In the genomic region with DNA sequence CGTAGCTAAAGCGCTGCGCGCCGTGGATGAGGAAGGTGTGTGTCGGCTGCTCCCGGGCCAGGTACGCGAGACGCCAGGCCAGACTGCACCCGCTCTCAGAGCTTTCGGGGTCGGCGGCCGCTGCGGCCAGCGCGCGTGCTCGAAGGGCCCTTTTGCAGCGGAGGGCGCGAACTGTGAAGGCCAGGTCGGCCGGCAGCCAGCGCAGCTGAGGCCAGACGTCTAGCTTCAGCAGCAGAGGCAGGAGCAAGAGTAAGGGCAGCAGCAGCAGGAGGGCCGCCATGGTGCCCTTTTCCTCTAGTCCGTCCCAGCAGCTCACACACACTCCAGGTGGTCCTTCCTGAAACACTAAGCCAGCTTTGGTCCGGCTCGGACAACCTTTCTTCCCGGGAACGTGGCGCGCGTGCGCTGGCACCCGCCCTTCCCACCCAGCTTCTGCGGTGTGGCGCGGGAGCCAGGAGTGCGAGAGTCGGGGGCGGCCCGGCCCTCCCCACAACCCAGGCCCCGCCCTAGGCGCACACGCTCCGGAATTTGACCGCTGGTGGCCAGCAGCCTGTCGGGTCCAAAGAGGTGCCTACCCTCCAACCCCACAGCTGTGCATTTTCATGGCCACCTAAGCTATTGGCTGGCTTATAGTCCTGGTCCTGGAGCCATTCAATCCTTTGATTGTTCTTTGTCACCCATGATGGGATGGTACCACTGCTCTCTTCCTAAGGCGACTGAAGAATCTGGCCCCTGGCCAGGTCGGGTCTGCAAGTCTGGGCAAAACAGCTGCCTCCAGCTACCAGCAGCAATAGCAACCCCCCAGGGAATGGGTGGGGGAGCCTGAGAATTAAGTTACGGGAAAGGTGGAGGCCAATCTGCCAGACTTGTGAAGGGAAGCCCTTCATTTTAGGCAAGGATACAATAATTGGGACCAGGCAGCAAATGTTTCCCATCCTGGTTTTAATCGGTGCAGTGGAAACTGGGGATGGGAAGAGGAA, we compare ENCODE assay signal across 8 mouse cellular contexts. TPM values are rescaled to one million over a fixed set of nuclear protein-coding genes. Genes with fewer than 3 reads are reported as not detected.
DNase-seq lines count a peak whose midpoint lies in the region; ATAC-seq and TF ChIP-seq lines count a peak whose summit lies in the region.

Slc27a3 (minus strand) TSS at position 428 of the 980 bp plus-strand sequence.

- no peak for TF ChIP-seq EP300 in liver, postnatal 0 days (IDR thresholded peaks at IDR 0.05; ENCODE audit: low read depth)

- 3% methylated on average over 54 of the region's 55 CpGs for WGBS in spleen, adult 2 months
- WGBS in heart, embryonic 10.5 days = 1% methylated on average over 55 of the region's 55 CpGs
- under 1% methylated on average over 52 of the region's 55 CpGs for WGBS in kidney, embryonic 14.5 days
- WGBS in liver, postnatal 0 days (ENCODE audit: insufficient replicate concordance) = 4% methylated on average over 52 of the region's 55 CpGs

- peak within 1 kb of the TSS; percentile 98 for H3K4me2 ChIP-seq in kidney, embryonic 14.5 days (replicated peaks; ENCODE audit: low read depth, low read length)
- H3K4me2 ChIP-seq in liver, postnatal 0 days (ENCODE audit: low read depth, low read length) = peak within 1 kb of the TSS; percentile 81

- peaks cover 13% of the 10 kb centered on the region for H3K4me1 ChIP-seq in spleen, adult 2 months (ENCODE audit: control insufficient read depth, insufficient read depth, insufficient read length)
- peaks cover 54% of the 10 kb centered on the region for H3K4me1 ChIP-seq in heart, embryonic 10.5 days
- H3K4me1 ChIP-seq in kidney, embryonic 14.5 days (ENCODE audit: control insufficient read depth, insufficient read depth, low read length) = peaks cover 16% of the 10 kb centered on the region
- peaks cover 20% of the 10 kb centered on the region for H3K4me1 ChIP-seq in liver, postnatal 0 days (ENCODE audit: insufficient read depth)

- DNase-seq in spleen, adult 2 months (ENCODE audit: low read depth in 1 of 2, low spot score in 2 of 2) = no peak
- no peak for DNase-seq in spleen, postnatal 14 days (ENCODE audit: low spot score in 2 of 2)
- DNase-seq in embryo, embryonic 9.5 days (ENCODE audit: extremely low spot score) = peak; percentile 82
- DNase-seq in heart, embryonic 10.5 days (ENCODE audit: low spot score) = no peak
- DNase-seq in liver, postnatal 0 days = peak; percentile 33
- peak; percentile 32 for DNase-seq in ovary, postnatal 10 days (ENCODE audit: low spot score)

- no peak for TF ChIP-seq POLR2A in spleen, adult 2 months (IDR thresholded peaks at IDR 0.05; ENCODE audit: low read depth, low read length)

- peaks cover 6% of the 10 kb centered on the region; the same call in 1 of the 2 replicates for H3K27me3 ChIP-seq in spleen, adult 2 months (ENCODE audit: control insufficient read depth, insufficient read depth, low read length)
- no peaks in the 10 kb centered on the region for H3K27me3 ChIP-seq in heart, embryonic 10.5 days (ENCODE audit: insufficient read depth, poor library complexity, severe bottlenecking)
- no peaks in the 10 kb centered on the region for H3K27me3 ChIP-seq in kidney, embryonic 14.5 days (ENCODE audit: control insufficient read depth, insufficient read depth, low read length)
- peaks cover 22% of the 10 kb centered on the region for H3K27me3 ChIP-seq in liver, postnatal 0 days (ENCODE audit: insufficient read depth, low read length)

- no peak for TF ChIP-seq CTCF in spleen, adult 2 months (IDR thresholded peaks at IDR 0.05; ENCODE audit: extremely low read depth, insufficient read depth, insufficient read length, insufficient replicate concordance)
- TF ChIP-seq CTCF in liver, postnatal 0 days (IDR thresholded peaks at IDR 0.05; ENCODE audit: low read depth) = no peak

- no peaks in the 10 kb centered on the region for H3K9me3 ChIP-seq in heart, embryonic 10.5 days
- no peaks in the 10 kb centered on the region; the same call in 1 of the 2 replicates for H3K9me3 ChIP-seq in kidney, embryonic 14.5 days (ENCODE audit: control insufficient read depth, low read length)
- no peaks in the 10 kb centered on the region for H3K9me3 ChIP-seq in liver, postnatal 0 days (ENCODE audit: low read length)

- peak; percentile 73 for ATAC-seq in kidney, embryonic 14.5 days (ENCODE audit: low FRiP score, low TSS enrichment)
- peak; percentile 33 for ATAC-seq in liver, postnatal 0 days
- no peak for ATAC-seq in erythroid progenitor cell, adult 5-6 weeks (replicated peaks; ENCODE audit: low FRiP score, poor library complexity, severe bottlenecking)

- peaks cover 18% of the 10 kb centered on the region for H3K36me3 ChIP-seq in spleen, adult 2 months (ENCODE audit: control insufficient read depth, insufficient read depth, low read length)
- peaks cover 65% of the 10 kb centered on the region for H3K36me3 ChIP-seq in heart, embryonic 10.5 days
- H3K36me3 ChIP-seq in kidney, embryonic 14.5 days (ENCODE audit: control insufficient read depth, insufficient read depth, low read length) = peaks cover 51% of the 10 kb centered on the region
- peaks cover 35% of the 10 kb centered on the region for H3K36me3 ChIP-seq in liver, postnatal 0 days (replicated peaks; ENCODE audit: insufficient read depth, low read length)

- peak within 1 kb of the TSS; percentile 41; the same call in 1 of the 2 replicates for H3K4me3 ChIP-seq in spleen, adult 2 months (ENCODE audit: extremely low read depth, insufficient read depth, insufficient read length)
- peak within 1 kb of the TSS; percentile 68 for H3K4me3 ChIP-seq in heart, embryonic 10.5 days
- H3K4me3 ChIP-seq in kidney, embryonic 14.5 days (ENCODE audit: low read length) = peak within 1 kb of the TSS; percentile 60
- H3K4me3 ChIP-seq in liver, postnatal 0 days (ENCODE audit: low read depth, low read length) = peak within 1 kb of the TSS; percentile 48

- no peak within 1 kb of the TSS for H3K27ac ChIP-seq in spleen, adult 2 months (ENCODE audit: insufficient read depth, low read length)
- peak within 1 kb of the TSS; percentile 85 for H3K27ac ChIP-seq in heart, embryonic 10.5 days
- H3K27ac ChIP-seq in kidney, embryonic 14.5 days (ENCODE audit: low read depth, low read length) = peak within 1 kb of the TSS; percentile 78; the same call in 1 of the 2 replicates
- H3K27ac ChIP-seq in liver, postnatal 0 days (ENCODE audit: low read depth) = no peak within 1 kb of the TSS

- peak within 1 kb of the TSS; percentile 74 for H3K9ac ChIP-seq in kidney, embryonic 14.5 days (ENCODE audit: low read depth, low read length)
- peak within 1 kb of the TSS; percentile 34 for H3K9ac ChIP-seq in liver, postnatal 0 days (replicated peaks)

RNA-seq across cellular contexts. Expression of gene Slc27a3, which starts in this region (rescaled TPM):
- polyA plus RNA-seq in spleen, adult 2 months (2012; rRNA removed) = 10.4 and 11.2 TPM in 2 replicates
- polyA plus RNA-seq in heart, embryonic 10.5 days (2016; fragmentation: Nextera tagmentation; extraction: Ambion mirVana) = 12.6 and 19.9 TPM in 2 replicates
- 8.2 and 12.3 TPM in 2 replicates for polyA plus RNA-seq in kidney, embryonic 14.5 days (2014; fragmentation: Nextera tagmentation; extraction: Ambion mirVana)
- polyA plus RNA-seq in liver, postnatal 0 days (2015; fragmentation: Nextera tagmentation; extraction: Ambion mirVana) = 0.58 and 0.69 TPM in 2 replicates
- not detected in 2 replicates for total RNA-seq in erythroid progenitor cell, adult 5-6 weeks (2015; ENCODE audit: low replicate concordance)
- total RNA-seq in erythroid progenitor cell, adult 5-6 weeks (2017; ENCODE audit: low replicate concordance) = 1.0 TPM in 1 of 2 replicates, not detected in the other

Comparison
In these comparisons a context has a peak if more than half of its experiments do, and no peak if none do; other contexts are left out.
1. Peak in DNase-seq, ATAC-seq, H3K4me3 ChIP-seq, H3K9ac ChIP-seq and H3K4me2 ChIP-seq in liver, postnatal 0 days; RNA of the gene not detected or under 1 TPM.
2. DNase-seq: peak in embryo, embryonic 9.5 days (single experiment) and ovary, postnatal 10 days (single experiment); none in spleen, adult 2 months (0 of 2), spleen, postnatal 14 days (0 of 2) and heart, embryonic 10.5 days (single experiment).
3. H3K27ac ChIP-seq: peak in heart, embryonic 10.5 days (single experiment) and kidney, embryonic 14.5 days (single experiment); none in spleen, adult 2 months (single experiment) and liver, postnatal 0 days (single experiment).
4. Peak in every context shown above with its lines, with median percentiles within 50 percentile points of each other: H3K4me3 ChIP-seq.